In the genomic region with DNA sequence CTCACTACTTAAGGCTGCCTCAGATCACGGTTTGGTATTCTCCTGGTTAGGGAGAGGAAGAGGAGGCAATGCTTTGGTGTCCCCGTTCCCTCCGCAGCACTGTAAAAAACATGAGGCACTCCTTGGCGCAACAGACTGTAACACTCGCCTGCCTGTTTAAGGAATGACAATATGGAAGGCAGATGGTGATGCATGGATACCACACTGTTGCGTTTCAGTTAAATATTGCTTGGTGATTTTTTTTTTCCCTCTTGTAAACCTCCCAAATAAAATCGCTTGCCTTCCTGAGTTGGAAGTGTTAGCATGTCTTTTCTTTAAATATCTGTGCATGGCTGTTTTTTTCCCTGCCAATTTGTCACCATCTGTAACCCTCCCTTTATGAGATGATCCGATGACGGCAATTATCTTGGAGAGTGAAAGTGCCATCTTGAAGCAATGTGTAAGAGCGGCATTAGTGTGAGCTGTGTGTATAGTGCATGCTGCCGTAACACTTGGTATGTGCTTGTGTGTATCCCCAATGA, we compare ENCODE assay signal across 9 mouse cellular contexts. TPM values are rescaled to one million over a fixed set of nuclear protein-coding genes. Genes with fewer than 3 reads are reported as not detected.
DNase-seq lines count a peak whose midpoint lies in the region; ATAC-seq and TF ChIP-seq lines count a peak whose summit lies in the region.
"Had no signal": no experiment of that assay in that cellular context is flagged by ENCODE, and none has a peak within 500 bp of the region (broad histone marks: within the 10 kb centered on the region; RNA-seq: fewer than 3 reads in every experiment).

No protein-coding gene starts in this region.

- DNase-seq in kidney, adult 2 months: no peak
- DNase-seq in layer of hippocampus, adult 9-11 months: peak; percentile 48
- no peak for DNase-seq in adrenal gland, postnatal 25 days
- no peak for DNase-seq in kidney, adult 18-20 months
- no peak for DNase-seq in cerebellum, postnatal 4 days (ENCODE audit: low spot score in 2 of 2)

- H3K9me3 ChIP-seq in kidney, embryonic 16.5 days (ENCODE audit: low read length): no peaks in the 10 kb centered on the region
- H3K9me3 ChIP-seq in embryonic facial prominence, embryonic 13.5 days: no peaks in the 10 kb centered on the region
- no peaks in the 10 kb centered on the region for H3K9me3 ChIP-seq in neural tube, embryonic 13.5 days

- H3K4me3 ChIP-seq in kidney, embryonic 16.5 days (ENCODE audit: low read length): no peak overlapping the region
- no peak overlapping the region for H3K4me3 ChIP-seq in kidney, adult 2 months (ENCODE audit: insufficient read depth, low read depth, low read length)
- H3K4me3 ChIP-seq in embryonic facial prominence, embryonic 13.5 days: no peak overlapping the region
- peak overlapping the region; percentile 64 for H3K4me3 ChIP-seq in neural tube, embryonic 13.5 days

- no peaks in the 10 kb centered on the region for H3K36me3 ChIP-seq in kidney, embryonic 16.5 days (ENCODE audit: insufficient read depth, low read length)
- no peaks in the 10 kb centered on the region for H3K36me3 ChIP-seq in kidney, adult 2 months (ENCODE audit: control insufficient read depth, insufficient read depth, low read length)
- H3K36me3 ChIP-seq in embryonic facial prominence, embryonic 13.5 days: no peaks in the 10 kb centered on the region
- no peaks in the 10 kb centered on the region for H3K36me3 ChIP-seq in neural tube, embryonic 13.5 days

- no peak overlapping the region for H3K9ac ChIP-seq in kidney, embryonic 16.5 days (replicated peaks; ENCODE audit: low read length)
- H3K9ac ChIP-seq in embryonic facial prominence, embryonic 13.5 days: no peak overlapping the region
- no peak overlapping the region for H3K9ac ChIP-seq in neural tube, embryonic 13.5 days
- H3K9ac ChIP-seq: liver, embryonic 14.5 days had no signal

- no peak for ATAC-seq in kidney, embryonic 16.5 days (ENCODE audit: low FRiP score, low TSS enrichment)
- ATAC-seq in embryonic facial prominence, embryonic 13.5 days (ENCODE audit: insufficient number of reproducible peaks, insufficient read depth, low FRiP score, low TSS enrichment, low read depth): no peak
- ATAC-seq in neural tube, embryonic 13.5 days (ENCODE audit: low read depth): 0 out of 2 replicates have a peak, but pooled peaks have one; percentile 45

- TF ChIP-seq CTCF in kidney, adult 2 months (conservative IDR thresholded peaks at IDR 0.05; ENCODE audit: insufficient read depth, insufficient read length, low read depth, low read length): no peak

- peak overlapping the region; percentile 96; the same call in 1 of the 2 replicates for H3K4me2 ChIP-seq in kidney, embryonic 16.5 days (replicated peaks; ENCODE audit: low read depth, low read length)
- H3K4me2 ChIP-seq in embryonic facial prominence, embryonic 13.5 days: peak overlapping the region; percentile 92
- H3K4me2 ChIP-seq in neural tube, embryonic 13.5 days: peak overlapping the region; percentile 92

- no peak overlapping the region for H3K27ac ChIP-seq in kidney, embryonic 16.5 days (ENCODE audit: low read length)
- no peak overlapping the region for H3K27ac ChIP-seq in kidney, adult 2 months (ENCODE audit: insufficient read depth, low read depth, low read length)
- no peak overlapping the region for H3K27ac ChIP-seq in embryonic facial prominence, embryonic 13.5 days
- H3K27ac ChIP-seq in neural tube, embryonic 13.5 days (replicated peaks): no peak overlapping the region
- H3K27ac ChIP-seq: liver, embryonic 14.5 days had no signal

- TF ChIP-seq POLR2A in kidney, adult 2 months (IDR thresholded peaks at IDR 0.05; ENCODE audit: low read depth, low read length): no peak

- peaks cover 16% of the 10 kb centered on the region for H3K27me3 ChIP-seq in kidney, embryonic 16.5 days (ENCODE audit: insufficient read depth, low read length)
- H3K27me3 ChIP-seq in kidney, adult 2 months (replicated peaks; ENCODE audit: control insufficient read depth, insufficient read depth, low read length): 0 out of 2 replicates have a peak, but pooled peaks cover 2% of the 10 kb centered on the region
- H3K27me3 ChIP-seq in embryonic facial prominence, embryonic 13.5 days: peaks cover 27% of the 10 kb centered on the region
- H3K27me3 ChIP-seq in neural tube, embryonic 13.5 days: peaks cover 6% of the 10 kb centered on the region; the same call in 1 of the 2 replicates

- WGBS in kidney, embryonic 16.5 days: 54% methylated on average over 11 of the region's 11 CpGs
- 60% methylated on average over 11 of the region's 11 CpGs for WGBS in kidney, adult 2 months
- WGBS in embryonic facial prominence, embryonic 13.5 days: 44% methylated on average over 11 of the region's 11 CpGs
- 40% methylated on average over 11 of the region's 11 CpGs for WGBS in neural tube, embryonic 13.5 days

- peaks cover 12% of the 10 kb centered on the region for H3K4me1 ChIP-seq in kidney, embryonic 16.5 days (ENCODE audit: insufficient read depth, low read length)
- no peaks in the 10 kb centered on the region for H3K4me1 ChIP-seq in kidney, adult 2 months (ENCODE audit: control insufficient read depth, insufficient read depth, low read length)
- peaks cover 10% of the 10 kb centered on the region for H3K4me1 ChIP-seq in embryonic facial prominence, embryonic 13.5 days
- H3K4me1 ChIP-seq in neural tube, embryonic 13.5 days (replicated peaks): peaks cover 21% of the 10 kb centered on the region

RNA-seq across cellular contexts. Expression of a gene that starts 0.7 kb away (rescaled TPM):
- polyA plus RNA-seq in kidney, embryonic 16.5 days (2015; fragmentation: Nextera tagmentation; extraction: Ambion mirVana): 3.5 and 3.6 TPM in 2 replicates
- polyA plus RNA-seq in kidney, adult 2 months (2012; rRNA removed): 0.37 TPM in 1 of 2 replicates, not detected in the other
- polyA plus RNA-seq in embryonic facial prominence, embryonic 13.5 days (2015; fragmentation: Nextera tagmentation; extraction: Ambion mirVana): 9.1 and 9.2 TPM in 2 replicates
- 12.2 and 12.8 TPM in 2 replicates for polyA plus RNA-seq in neural tube, embryonic 13.5 days (2015; fragmentation: Nextera tagmentation; extraction: Ambion mirVana)
- 11.4 and 15.0 TPM in 2 replicates for total RNA-seq in adrenal gland, postnatal 25 days (2021)

RNA-seq across cellular contexts. Expression of a gene that starts 7.8 kb away (rescaled TPM):
- 0.45 and 0.84 TPM in 2 replicates for polyA plus RNA-seq in kidney, embryonic 16.5 days (2015; fragmentation: Nextera tagmentation; extraction: Ambion mirVana)
- 5.4 and 5.8 TPM in 2 replicates for polyA plus RNA-seq in kidney, adult 2 months (2012; rRNA removed)
- 1.3 and 1.5 TPM in 2 replicates for polyA plus RNA-seq in embryonic facial prominence, embryonic 13.5 days (2015; fragmentation: Nextera tagmentation; extraction: Ambion mirVana)
- polyA plus RNA-seq in neural tube, embryonic 13.5 days (2015; fragmentation: Nextera tagmentation; extraction: Ambion mirVana): 20.8 and 23.7 TPM in 2 replicates
- total RNA-seq in adrenal gland, postnatal 25 days (2021): 15.8 and 27.8 TPM in 2 replicates

RNA-seq across cellular contexts. Expression of a gene that starts 17.4 kb away (rescaled TPM):
- polyA plus RNA-seq in kidney, embryonic 16.5 days (2015; fragmentation: Nextera tagmentation; extraction: Ambion mirVana): 44.7 and 49.5 TPM in 2 replicates
- polyA plus RNA-seq in kidney, adult 2 months (2012; rRNA removed): 21.8 and 23.2 TPM in 2 replicates
- 37.1 and 39.4 TPM in 2 replicates for polyA plus RNA-seq in embryonic facial prominence, embryonic 13.5 days (2015; fragmentation: Nextera tagmentation; extraction: Ambion mirVana)
- polyA plus RNA-seq in neural tube, embryonic 13.5 days (2015; fragmentation: Nextera tagmentation; extraction: Ambion mirVana): 43.2 and 44.8 TPM in 2 replicates
- 26.2 and 41.4 TPM in 2 replicates for total RNA-seq in adrenal gland, postnatal 25 days (2021)

RNA-seq across cellular contexts. Expression of a gene that starts 17.5 kb away (rescaled TPM):
- not detected in 2 replicates for polyA plus RNA-seq in kidney, embryonic 16.5 days (2015; fragmentation: Nextera tagmentation; extraction: Ambion mirVana)
- polyA plus RNA-seq in kidney, adult 2 months (2012; rRNA removed): 0.30 TPM in 1 of 2 replicates, not detected in the other
- polyA plus RNA-seq in embryonic facial prominence, embryonic 13.5 days (2015; fragmentation: Nextera tagmentation; extraction: Ambion mirVana): 0.41 TPM in 1 of 2 replicates, not detected in the other
- 1.4 TPM in 1 of 2 replicates, not detected in the other for polyA plus RNA-seq in neural tube, embryonic 13.5 days (2015; fragmentation: Nextera tagmentation; extraction: Ambion mirVana)
- not detected in 2 replicates for total RNA-seq in adrenal gland, postnatal 25 days (2021)

RNA-seq across cellular contexts. Expression of a gene that starts 17.5 kb away (rescaled TPM):
- polyA plus RNA-seq in kidney, embryonic 16.5 days (2015; fragmentation: Nextera tagmentation; extraction: Ambion mirVana): 33.3 and 37.4 TPM in 2 replicates
- 16.4 and 18.1 TPM in 2 replicates for polyA plus RNA-seq in kidney, adult 2 months (2012; rRNA removed)
- 30.9 and 33.5 TPM in 2 replicates for polyA plus RNA-seq in embryonic facial prominence, embryonic 13.5 days (2015; fragmentation: Nextera tagmentation; extraction: Ambion mirVana)
- polyA plus RNA-seq in neural tube, embryonic 13.5 days (2015; fragmentation: Nextera tagmentation; extraction: Ambion mirVana): 15.0 and 16.2 TPM in 2 replicates
- total RNA-seq in adrenal gland, postnatal 25 days (2021): 7.2 and 9.1 TPM in 2 replicates
